Mouse (Mus musculus): ENCODE results near the gene B230307C23Rik. TPM values are rescaled to one million over a fixed set of nuclear protein-coding genes. Genes with fewer than 3 reads are reported as not detected.

Gene B230307C23Rik
- total and polyA plus RNA-seq, 3 experiments: 3.1 to 4.7 (median 3.7) TPM

GRCm38 (mm10) chr16:97962151-97962948 is 34.8 kb upstream of the B230307C23Rik start, which contains the start of the genes C2cd2 and Zbtb21:
TSS of gene C2cd2 (minus strand) at chr16:97962598.
TSS of gene Zbtb21 (minus strand) at chr16:97962622.
- TF ChIP-seq POLR2A (IDR thresholded peaks at IDR 0.05; ENCODE audit: insufficient read depth, low read depth, low read length): peak; percentile 75
- TF ChIP-seq EP300 (IDR thresholded peaks at IDR 0.05; ENCODE audit: insufficient read depth, low read depth, low read length): 0 out of 2 replicates have a peak, but pooled peaks have one; percentile 30
- peak; percentile 2; the same call in 1 of the 2 replicates for TF ChIP-seq CTCF (IDR thresholded peaks at IDR 0.05)

GRCm38 (mm10) chr16:97963956-97964540 is 33.1 kb upstream of the B230307C23Rik start:
- no peaks in the 10 kb centered on the region for H3K79me2 ChIP-seq (replicated peaks; ENCODE audit: control insufficient read depth, insufficient read depth, low read length)
- TF ChIP-seq EP300 (IDR thresholded peaks at IDR 0.05; ENCODE audit: insufficient read depth, low read depth, low read length): no peak
- no peak for TF ChIP-seq POLR2A (IDR thresholded peaks at IDR 0.05; ENCODE audit: insufficient read depth, low read depth, low read length)
- TF ChIP-seq CTCF (IDR thresholded peaks at IDR 0.05): no peak
- WGBS: 80% methylated on average over 3 of the region's 3 CpGs
- H3K4me1 ChIP-seq (ENCODE audit: control insufficient read depth, insufficient read depth, low read length): 0 out of 2 replicates have a peak, but pooled peaks cover 1% of the 10 kb centered on the region
- no peak overlapping the region for H3K9ac ChIP-seq (ENCODE audit: low read depth, low read length)
- no peaks in the 10 kb centered on the region for H3K36me3 ChIP-seq (ENCODE audit: control insufficient read depth, insufficient read depth, low read length)
- no peak overlapping the region for H3K27ac ChIP-seq
- H3K4me3 ChIP-seq: no peak overlapping the region
- DNase-seq: no peak
- H3K27me3 ChIP-seq (ENCODE audit: control insufficient read depth, insufficient read depth, low read length): no peaks in the 10 kb centered on the region
- intact Hi-C loops (cut with DNase I): no loop called here

More at GRCm38 (mm10) chr16:97962151-97962948, 34.8 kb upstream of the B230307C23Rik start, which contains the start of the genes C2cd2 and Zbtb21:
- Histone ChIP-seq H3K9ac (ENCODE audit: low read depth, low read length) (peak within 1 kb of the TSS; percentile 74), H3K4me1 (ENCODE audit: control insufficient read depth, insufficient read depth, low read length) (peaks cover 4% of the 10 kb centered on the region; the same call in 1 of the 2 replicates), H3K36me3 (ENCODE audit: control insufficient read depth, insufficient read depth, low read length) (peaks cover 3% of the 10 kb centered on the region), H3K27ac (peak within 1 kb of the TSS; percentile 99), H3K4me3 (peak within 1 kb of the TSS; percentile 69), H3K79me2 (replicated peaks; ENCODE audit: control insufficient read depth, insufficient read depth, low read length) (no peaks in the 10 kb centered on the region), H3K27me3 (ENCODE audit: control insufficient read depth, insufficient read depth, low read length) (no peaks in the 10 kb centered on the region)
- intact Hi-C loops (cut with DNase I): loop anchor here (1.0 kb wide), 2 partner anchors 35 to 40 kb away; partner anchors contain the start of gene B230307C23Rik
- WGBS: 1% methylated on average over 78 of the region's 78 CpGs
- DNase-seq: peak; percentile 96 to 98

GRCm38 (mm10) chr16:97977277-97977676 is 19.8 kb upstream of the B230307C23Rik start:
- Histone ChIP-seq H3K36me3 (ENCODE audit: control insufficient read depth, insufficient read depth, low read length) (no peaks in the 10 kb centered on the region), H3K9ac (ENCODE audit: low read depth, low read length) (no peak overlapping the region), H3K27me3 (ENCODE audit: control insufficient read depth, insufficient read depth, low read length) (no peaks in the 10 kb centered on the region), H3K4me1 (ENCODE audit: control insufficient read depth, insufficient read depth, low read length) (no peaks in the 10 kb centered on the region), H3K79me2 (replicated peaks; ENCODE audit: control insufficient read depth, insufficient read depth, low read length) (no peaks in the 10 kb centered on the region), H3K4me3 (no peak overlapping the region), H3K27ac (no peak overlapping the region)
- WGBS: 65% methylated on average over 1 of the region's 1 CpGs
- intact Hi-C loops (cut with DNase I): no loop called here
- no peak for DNase-seq
- no peak for TF ChIP-seq CTCF (IDR thresholded peaks at IDR 0.05)

- no peak overlapping the region for H3K27ac ChIP-seq
- H3K9ac ChIP-seq (ENCODE audit: low read depth, low read length): no peak overlapping the region
- intact Hi-C loops (cut with DNase I): no loop called here
- WGBS: 89% methylated on average over 3 of the region's 3 CpGs
- H3K27me3 ChIP-seq (ENCODE audit: control insufficient read depth, insufficient read depth, low read length): no peaks in the 10 kb centered on the region
- TF ChIP-seq CTCF (IDR thresholded peaks at IDR 0.05) (no peak), POLR2A (IDR thresholded peaks at IDR 0.05; ENCODE audit: insufficient read depth, low read depth, low read length) (no peak), EP300 (IDR thresholded peaks at IDR 0.05; ENCODE audit: insufficient read depth, low read depth, low read length) (no peak)
- no peaks in the 10 kb centered on the region for H3K4me1 ChIP-seq (ENCODE audit: control insufficient read depth, insufficient read depth, low read length)
- no peaks in the 10 kb centered on the region for H3K79me2 ChIP-seq (replicated peaks; ENCODE audit: control insufficient read depth, insufficient read depth, low read length)
- no peaks in the 10 kb centered on the region for H3K36me3 ChIP-seq (ENCODE audit: control insufficient read depth, insufficient read depth, low read length)
- no peak for DNase-seq
- H3K4me3 ChIP-seq: no peak overlapping the region
Observed at GRCm38 (mm10) chr16:97977722-97978121, 19.4 kb upstream of the B230307C23Rik start.

- no peaks in the 10 kb centered on the region for H3K27me3 ChIP-seq (ENCODE audit: control insufficient read depth, insufficient read depth, low read length)
- H3K79me2 ChIP-seq (replicated peaks; ENCODE audit: control insufficient read depth, insufficient read depth, low read length): no peaks in the 10 kb centered on the region
- H3K4me1 ChIP-seq (ENCODE audit: control insufficient read depth, insufficient read depth, low read length): no peaks in the 10 kb centered on the region
- WGBS: 84% methylated on average over 1 of the region's 1 CpGs
- no peak for DNase-seq
- H3K36me3 ChIP-seq (ENCODE audit: control insufficient read depth, insufficient read depth, low read length): no peaks in the 10 kb centered on the region
- no peak overlapping the region for H3K27ac ChIP-seq
- intact Hi-C loops (cut with DNase I): no loop called here
- H3K9ac ChIP-seq (ENCODE audit: low read depth, low read length): no peak overlapping the region
- TF ChIP-seq POLR2A (IDR thresholded peaks at IDR 0.05; ENCODE audit: insufficient read depth, low read depth, low read length) (no peak), EP300 (IDR thresholded peaks at IDR 0.05; ENCODE audit: insufficient read depth, low read depth, low read length) (no peak), CTCF (IDR thresholded peaks at IDR 0.05) (no peak)
- no peak overlapping the region for H3K4me3 ChIP-seq
Observed at GRCm38 (mm10) chr16:97981362-97981761, 15.8 kb upstream of the B230307C23Rik start.

- H3K4me3 ChIP-seq: no peak overlapping the region
- intact Hi-C loops (cut with DNase I): no loop called here
- no peaks in the 10 kb centered on the region for H3K79me2 ChIP-seq (replicated peaks; ENCODE audit: control insufficient read depth, insufficient read depth, low read length)
- no peaks in the 10 kb centered on the region for H3K27me3 ChIP-seq (ENCODE audit: control insufficient read depth, insufficient read depth, low read length)
- no peak overlapping the region for H3K27ac ChIP-seq
- no peaks in the 10 kb centered on the region for H3K4me1 ChIP-seq (ENCODE audit: control insufficient read depth, insufficient read depth, low read length)
- DNase-seq: no peak
- H3K9ac ChIP-seq (ENCODE audit: low read depth, low read length): no peak overlapping the region
- 86% methylated on average over 5 of the region's 5 CpGs for WGBS
- TF ChIP-seq EP300 (IDR thresholded peaks at IDR 0.05; ENCODE audit: insufficient read depth, low read depth, low read length): no peak
- TF ChIP-seq POLR2A (IDR thresholded peaks at IDR 0.05; ENCODE audit: insufficient read depth, low read depth, low read length): no peak
- TF ChIP-seq CTCF (IDR thresholded peaks at IDR 0.05): no peak
- no peaks in the 10 kb centered on the region for H3K36me3 ChIP-seq (ENCODE audit: control insufficient read depth, insufficient read depth, low read length)
Observed at GRCm38 (mm10) chr16:97984589-97984988, 12.5 kb upstream of the B230307C23Rik start.

Measured in heart, adult 2 months (tissue).